Mouse (Mus musculus): ENCODE measurements around the gene Als2cr12.
"Not testable (repeated sequence)": the region's sequence is repeated elsewhere in the genome, so short reads cannot be mapped to it uniquely, and the experiment has no call there.

Als2cr12 gene

DNA sequence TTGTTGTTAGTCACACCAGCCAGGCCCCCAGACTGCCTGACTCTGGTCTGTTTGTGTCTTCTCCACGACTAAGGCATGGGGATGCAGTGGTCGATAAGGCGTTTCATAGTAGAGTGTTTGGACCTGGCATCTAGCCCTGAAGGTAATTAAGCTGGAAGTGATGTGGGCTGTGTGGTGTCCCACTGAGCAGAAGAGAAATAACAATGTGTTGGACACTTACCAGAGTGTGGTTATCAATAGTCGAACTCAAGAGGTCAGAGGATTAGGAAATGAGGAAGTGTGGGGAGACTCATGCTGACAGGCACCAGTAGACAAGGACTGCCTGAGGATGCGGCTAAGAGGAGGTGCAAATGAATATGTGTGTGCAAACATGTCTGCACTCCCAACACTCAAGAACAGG is 17.4 kb downstream of the Als2cr12 start:
- DNase-seq, result not testable (repeated sequence)

DNA sequence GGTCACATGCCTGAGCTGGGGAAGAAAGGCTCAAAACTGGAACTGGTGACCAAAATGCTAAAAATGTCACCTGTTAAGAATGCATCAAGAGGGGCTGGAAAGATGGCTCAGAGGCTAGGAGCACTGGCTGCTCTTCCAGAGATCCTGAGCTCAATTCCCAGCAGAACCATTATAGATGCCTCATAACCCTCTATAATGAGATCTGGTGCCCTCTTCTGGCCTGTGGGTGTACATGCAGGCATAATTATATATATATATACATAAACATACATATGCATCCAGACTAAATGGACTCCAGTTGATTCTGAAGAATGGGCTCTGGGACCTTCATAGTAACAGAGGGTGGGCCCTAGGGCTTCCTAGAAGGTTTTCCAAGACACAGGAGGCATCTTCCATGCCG is 18.2 kb downstream of the Als2cr12 start:
- peak; percentile 17 for DNase-seq

- no peak for DNase-seq
These were observed 20.8 kb downstream of the Als2cr12 start for GRCm38 (mm10) chr1:58675011-58675410.

- DNase-seq, result no peak
These were observed 23.7 kb downstream of the Als2cr12 start for GRCm38 (mm10) chr1:58672116-58672515.

DNA sequence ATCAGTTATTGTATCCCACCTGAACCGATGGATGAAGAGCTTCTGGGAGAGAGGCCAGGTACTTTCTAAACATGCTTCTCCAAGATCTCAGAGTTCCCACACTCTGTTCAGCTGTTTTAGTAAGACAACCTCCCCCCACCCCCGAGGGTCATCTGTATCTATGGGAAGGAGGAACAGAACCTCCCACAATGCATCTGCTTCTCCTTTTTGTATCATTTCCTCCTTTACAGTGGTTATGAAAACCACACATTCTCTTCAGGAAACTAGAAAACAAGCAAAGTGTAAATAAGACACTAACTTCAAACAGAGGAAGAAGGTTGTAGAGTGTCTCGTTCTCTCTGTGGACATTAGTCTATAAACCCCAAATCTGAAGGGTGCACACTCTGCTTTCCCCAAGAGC is 26.2 kb downstream of the Als2cr12 start:
- not testable (repeated sequence) for DNase-seq

DNA sequence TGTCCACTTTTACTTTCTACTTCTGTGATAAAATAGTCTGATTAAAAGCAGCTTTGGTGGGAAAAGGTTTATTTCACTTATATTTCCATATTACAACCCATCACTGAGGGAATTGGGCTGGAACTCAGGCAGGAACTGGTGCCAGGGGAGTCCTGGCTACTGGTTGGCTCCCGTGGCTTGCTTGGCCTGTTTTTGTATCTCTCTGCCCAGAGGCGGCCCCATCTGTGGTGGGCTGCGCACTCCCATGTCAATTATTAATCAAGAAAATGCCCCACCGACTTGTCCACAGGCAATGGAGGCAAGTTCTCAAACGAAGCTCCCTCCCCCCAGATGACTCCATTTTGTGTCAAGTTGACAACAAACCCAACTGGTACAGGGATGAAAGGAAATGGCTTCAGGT is 27.6 kb downstream of the Als2cr12 start:
- DNase-seq, result no peak

GRCm38 (mm10) chr1:58663365-58663764 is 32.4 kb downstream of the Als2cr12 start:
- not testable (repeated sequence) for DNase-seq

DNA sequence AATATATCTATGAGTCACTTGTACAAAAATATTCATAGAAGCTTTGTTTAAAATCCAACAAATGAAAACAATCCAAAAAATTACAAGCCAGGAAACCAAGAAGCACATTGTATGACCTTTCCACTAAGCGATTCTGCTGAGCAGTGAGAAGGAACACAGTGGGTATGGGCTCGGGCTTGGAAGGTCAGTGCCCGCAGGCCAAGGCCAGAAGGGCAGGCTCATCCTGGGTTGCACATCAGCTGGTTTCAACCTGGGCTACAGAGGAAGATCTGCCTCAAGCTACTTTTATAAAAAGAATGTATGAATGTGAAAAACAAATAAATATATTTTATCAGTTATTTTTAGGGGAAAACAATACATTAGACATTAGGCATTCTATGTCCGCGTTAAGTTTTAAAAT is 33.1 kb downstream of the Als2cr12 start:
- not testable (repeated sequence) for DNase-seq

GRCm38 (mm10) chr1:58652480-58653403 is 43.0 kb downstream of the Als2cr12 start:
- DNase-seq, result peak; percentile 71

- peak; percentile 18 for DNase-seq
These were observed 44.0 kb downstream of the Als2cr12 start for GRCm38 (mm10) chr1:58651571-58652456.

DNA sequence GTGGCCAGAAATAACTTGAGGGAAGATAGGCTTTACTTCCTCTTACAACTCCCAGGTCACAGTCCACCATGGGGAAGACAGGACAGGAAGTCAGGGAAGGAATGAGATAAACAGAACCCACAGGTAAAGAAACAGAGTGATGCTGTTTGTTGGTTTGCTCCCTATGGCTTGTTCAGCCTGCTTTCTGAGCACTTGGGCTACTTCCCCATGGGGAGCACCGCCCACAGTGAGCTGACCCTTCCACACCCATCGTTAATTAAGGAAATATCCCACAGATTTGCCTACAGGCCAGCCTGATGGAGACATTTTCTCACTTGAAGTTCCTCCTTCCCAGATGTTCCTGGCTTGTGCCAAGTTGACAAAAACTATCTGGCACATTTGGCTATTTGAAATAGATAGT is 66.9 kb downstream of the Als2cr12 start:
- not testable (repeated sequence) for DNase-seq

GRCm38 (mm10) chr1:58621996-58622748 is 73.6 kb downstream of the Als2cr12 start:
- DNase-seq, result peak; percentile 71

DNA sequence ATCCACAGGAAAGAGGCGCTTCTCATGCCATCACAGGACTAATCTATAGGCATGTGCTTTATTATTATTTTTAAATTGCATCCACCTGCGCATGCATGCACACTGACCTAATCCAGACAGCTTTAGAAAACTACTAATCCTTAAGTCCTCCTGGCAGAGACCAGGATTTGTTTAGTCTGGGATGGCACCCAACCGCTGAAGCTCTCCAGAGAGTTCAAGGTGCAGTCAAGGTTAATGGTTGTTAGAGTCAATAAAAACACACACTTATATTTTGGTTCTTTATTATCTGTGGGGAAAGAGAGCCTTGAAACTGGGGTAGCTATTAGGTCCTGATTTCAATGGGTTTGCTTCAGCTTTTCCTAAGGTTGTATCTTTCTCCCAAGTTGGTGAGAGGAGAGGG is 74.5 kb downstream of the Als2cr12 start:
- DNase-seq, result no peak

DNA sequence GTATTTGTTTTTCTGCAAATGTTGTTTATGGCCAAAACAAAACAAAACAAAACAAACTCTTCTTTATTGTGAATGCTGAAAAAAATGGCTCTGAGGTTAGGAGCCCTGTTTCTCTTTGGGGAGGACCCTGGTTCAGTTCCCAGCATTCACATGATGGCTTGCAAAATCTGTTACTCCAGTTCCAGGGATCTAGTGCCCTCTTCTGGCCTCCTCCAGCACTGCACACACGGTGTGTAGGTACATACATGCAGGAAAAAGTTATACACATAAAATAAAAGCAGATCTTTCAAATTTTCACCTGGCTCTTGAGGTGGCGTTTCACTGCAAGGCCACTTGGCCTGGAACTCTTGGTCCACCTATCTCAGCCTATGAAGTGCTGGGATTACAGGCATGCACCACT is 77.0 kb downstream of the Als2cr12 start:
- DNase-seq, result no peak

DNA sequence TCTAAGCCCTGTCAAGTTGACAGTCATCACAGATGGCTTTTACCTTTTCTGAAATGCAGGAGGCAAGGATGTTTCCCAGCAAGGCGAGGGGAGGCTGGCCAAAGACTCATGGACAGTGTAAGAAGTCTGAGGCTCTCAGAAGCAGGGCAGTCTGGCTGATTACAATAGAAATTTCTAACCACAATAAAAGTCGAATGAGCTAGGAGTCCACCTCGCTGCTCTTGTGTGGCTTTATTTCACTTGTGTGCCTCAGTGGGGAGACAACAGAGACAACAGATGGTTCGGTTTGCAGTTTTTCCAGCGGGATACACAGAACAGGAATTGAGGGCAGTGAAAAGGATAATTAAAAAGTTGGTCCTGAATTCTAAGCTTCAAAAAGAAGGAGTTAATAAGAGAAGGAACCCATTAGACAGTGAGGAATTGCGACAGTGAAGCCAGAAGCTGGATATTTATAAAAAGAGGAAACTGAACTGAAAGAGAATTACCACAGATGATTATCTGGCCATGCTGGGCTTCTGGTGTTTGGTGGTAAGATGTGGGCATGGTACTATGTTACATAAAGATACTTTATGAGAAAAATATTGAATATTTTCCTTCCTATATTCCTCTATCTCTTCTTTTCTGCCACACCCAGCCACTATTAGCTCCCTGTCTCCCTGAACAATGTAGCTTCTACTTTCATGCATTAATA is 77.7 kb downstream of the Als2cr12 start:
- peak; percentile 29 for DNase-seq

- DNase-seq, result no peak
These were observed 78.7 kb downstream of the Als2cr12 start for GRCm38 (mm10) chr1:58617076-58617475.

GRCm38 (mm10) chr1:58616176-58616575 is 79.6 kb downstream of the Als2cr12 start:
- DNase-seq, result no peak

GRCm38 (mm10) chr1:58615146-58615545 is 80.6 kb downstream of the Als2cr12 start:
- DNase-seq, result no peak

DNA sequence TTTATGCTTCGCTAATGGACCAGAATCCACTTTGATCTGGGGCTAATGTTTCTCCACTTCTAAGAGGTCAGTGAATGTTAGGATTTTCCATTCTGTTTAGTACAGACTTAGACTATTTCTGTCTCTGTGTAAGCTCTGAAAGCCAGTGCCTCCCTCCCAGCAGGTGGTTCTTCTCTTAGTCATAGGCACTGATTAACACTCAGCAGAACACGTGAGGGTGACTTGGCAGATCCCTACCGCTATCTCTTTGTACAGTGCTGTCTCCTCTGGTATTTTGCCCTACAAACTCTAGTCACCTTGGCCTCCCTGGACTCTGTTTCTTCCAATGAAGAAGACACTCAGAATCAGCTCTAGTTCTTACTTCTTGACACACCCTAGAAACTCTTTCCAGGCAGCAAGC is 81.4 kb downstream of the Als2cr12 start:
- no peak for DNase-seq

GRCm38 (mm10) chr1:58613786-58614185 is 82.0 kb downstream of the Als2cr12 start:
- no peak for DNase-seq

DNA sequence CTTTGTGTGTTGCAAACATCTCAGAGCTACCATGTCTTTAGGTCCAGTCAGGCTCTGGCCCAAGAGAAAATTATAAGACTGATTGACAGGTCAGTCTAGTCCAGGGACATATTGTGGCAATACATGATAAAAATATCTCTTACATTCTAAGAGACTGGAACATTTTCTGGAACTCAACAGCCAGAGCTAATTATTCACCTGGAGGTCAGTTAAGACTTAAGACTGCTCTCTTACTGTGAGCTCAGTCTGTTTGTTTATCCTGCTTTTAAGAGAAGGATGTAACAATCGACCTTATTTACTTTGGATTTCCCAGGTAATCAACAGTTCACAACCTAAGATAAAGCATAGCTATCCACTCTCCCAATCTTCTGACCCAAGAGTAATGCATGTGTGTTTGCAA is 85.2 kb downstream of the Als2cr12 start:
- no peak for DNase-seq

GRCm38 (mm10) chr1:58610166-58610565 is 85.6 kb downstream of the Als2cr12 start:
- DNase-seq, result no peak

Measured in cerebellum, adult 9-11 months (tissue).